ENCODE assay signal across 21 mouse cellular contexts in genomic region chr1:179419091-179419490, GRCm38 (mm10).
DNase-seq lines count a peak whose midpoint lies in the region; ATAC-seq and TF ChIP-seq lines count a peak whose summit lies in the region.
"Had no signal": no experiment of that assay in that cellular context is flagged by ENCODE, and none has a peak within 500 bp of the region (broad histone marks: within the 10 kb centered on the region; RNA-seq: fewer than 3 reads in every experiment).

No protein-coding gene starts in this region.

- no peaks in the 10 kb centered on the region for H3K27me3 ChIP-seq in embryonic facial prominence, embryonic 11.5 days (ENCODE audit: control insufficient read depth, insufficient read depth, low read length)
- no peaks in the 10 kb centered on the region for H3K27me3 ChIP-seq in embryonic facial prominence, embryonic 10.5 days (replicated peaks; ENCODE audit: low read depth, poor library complexity, severe bottlenecking)
- no peaks in the 10 kb centered on the region for H3K27me3 ChIP-seq in lung, embryonic 15.5 days
- no peaks in the 10 kb centered on the region for H3K27me3 ChIP-seq in neural tube, embryonic 13.5 days
- H3K27me3 ChIP-seq in neural tube, embryonic 15.5 days (replicated peaks), result no peaks in the 10 kb centered on the region
- no peaks in the 10 kb centered on the region for H3K27me3 ChIP-seq in embryonic facial prominence, embryonic 13.5 days
- no peaks in the 10 kb centered on the region for H3K27me3 ChIP-seq in midbrain, postnatal 0 days (ENCODE audit: insufficient read depth, low read length)
- H3K27me3 ChIP-seq: embryonic facial prominence, embryonic 12.5 days; heart, embryonic 12.5 days had no signal

- peak; percentile 27 for DNase-seq in embryonic facial prominence, embryonic 11.5 days (ENCODE audit: low spot score)
- no peak for DNase-seq in embryonic facial prominence, embryonic 10.5 days (ENCODE audit: low spot score)
- no peak for DNase-seq in lung, postnatal 14 days
- no peak for DNase-seq in midbrain, postnatal 0 days (ENCODE audit: low spot score)
- DNase-seq: adrenal gland, adult 8-10 months; adrenal gland, postnatal 36 days; B cell, adult 2 months; cerebellum, adult 2 months; cerebellum, postnatal 10 days; gastrocnemius, adult 2 months; gastrocnemius, postnatal 25 days had no signal

- WGBS in embryonic facial prominence, embryonic 11.5 days, result 71% methylated on average over 4 of the region's 4 CpGs
- 72% methylated on average over 4 of the region's 4 CpGs for WGBS in embryonic facial prominence, embryonic 10.5 days
- 60% methylated on average over 4 of the region's 4 CpGs for WGBS in lung, embryonic 15.5 days
- 67% methylated on average over 4 of the region's 4 CpGs for WGBS in neural tube, embryonic 13.5 days
- 72% methylated on average over 4 of the region's 4 CpGs for WGBS in neural tube, embryonic 15.5 days
- WGBS in embryonic facial prominence, embryonic 13.5 days, result 65% methylated on average over 4 of the region's 4 CpGs
- WGBS in midbrain, postnatal 0 days, result 82% methylated on average over 4 of the region's 4 CpGs

- no peaks in the 10 kb centered on the region for H3K4me1 ChIP-seq in embryonic facial prominence, embryonic 11.5 days (ENCODE audit: control insufficient read depth, insufficient read depth, low read length)
- peaks cover 10% of the 10 kb centered on the region for H3K4me1 ChIP-seq in embryonic facial prominence, embryonic 10.5 days
- H3K4me1 ChIP-seq in lung, embryonic 15.5 days, result peaks cover 10% of the 10 kb centered on the region; the same call in 1 of the 2 replicates
- no peaks in the 10 kb centered on the region for H3K4me1 ChIP-seq in neural tube, embryonic 13.5 days (replicated peaks)
- no peaks in the 10 kb centered on the region for H3K4me1 ChIP-seq in neural tube, embryonic 15.5 days
- peaks cover 14% of the 10 kb centered on the region; the same call in 1 of the 2 replicates for H3K4me1 ChIP-seq in embryonic facial prominence, embryonic 13.5 days
- no peaks in the 10 kb centered on the region for H3K4me1 ChIP-seq in midbrain, postnatal 0 days (ENCODE audit: insufficient read depth, low read length)
- H3K4me1 ChIP-seq: heart, embryonic 12.5 days; hindbrain, embryonic 10.5 days had no signal

- no peaks in the 10 kb centered on the region for H3K36me3 ChIP-seq in embryonic facial prominence, embryonic 11.5 days (replicated peaks; ENCODE audit: control insufficient read depth, insufficient read depth, low read depth, low read length)
- H3K36me3 ChIP-seq in embryonic facial prominence, embryonic 10.5 days (replicated peaks), result no peaks in the 10 kb centered on the region
- H3K36me3 ChIP-seq in lung, embryonic 15.5 days, result no peaks in the 10 kb centered on the region
- H3K36me3 ChIP-seq in neural tube, embryonic 13.5 days, result no peaks in the 10 kb centered on the region
- no peaks in the 10 kb centered on the region for H3K36me3 ChIP-seq in neural tube, embryonic 15.5 days
- H3K36me3 ChIP-seq in embryonic facial prominence, embryonic 13.5 days, result no peaks in the 10 kb centered on the region
- H3K36me3 ChIP-seq in midbrain, postnatal 0 days (ENCODE audit: insufficient read depth, low read length), result no peaks in the 10 kb centered on the region
- H3K36me3 ChIP-seq: embryonic facial prominence, embryonic 12.5 days; G1E; heart, embryonic 12.5 days; hindbrain, embryonic 10.5 days had no signal

- no peak overlapping the region for H3K4me3 ChIP-seq in embryonic facial prominence, embryonic 11.5 days (ENCODE audit: low read depth, low read length)
- no peak overlapping the region for H3K4me3 ChIP-seq in embryonic facial prominence, embryonic 10.5 days
- no peak overlapping the region for H3K4me3 ChIP-seq in lung, embryonic 15.5 days
- no peak overlapping the region for H3K4me3 ChIP-seq in neural tube, embryonic 13.5 days
- no peak overlapping the region for H3K4me3 ChIP-seq in neural tube, embryonic 15.5 days (replicated peaks)
- no peak overlapping the region for H3K4me3 ChIP-seq in embryonic facial prominence, embryonic 13.5 days
- H3K4me3 ChIP-seq in midbrain, postnatal 0 days (ENCODE audit: low read depth, low read length), result no peak overlapping the region
- H3K4me3 ChIP-seq: embryonic facial prominence, embryonic 12.5 days; gastrocnemius, adult 2 months; heart, embryonic 12.5 days; hindbrain, embryonic 10.5 days had no signal

- no peak overlapping the region for H3K27ac ChIP-seq in embryonic facial prominence, embryonic 11.5 days (replicated peaks; ENCODE audit: low read depth, low read length)
- no peak overlapping the region for H3K27ac ChIP-seq in embryonic facial prominence, embryonic 10.5 days (replicated peaks)
- H3K27ac ChIP-seq in lung, embryonic 15.5 days, result no peak overlapping the region
- no peak overlapping the region for H3K27ac ChIP-seq in neural tube, embryonic 13.5 days (replicated peaks)
- H3K27ac ChIP-seq in neural tube, embryonic 15.5 days (replicated peaks), result no peak overlapping the region
- peak overlapping the region; percentile 28; the same call in 1 of the 2 replicates for H3K27ac ChIP-seq in embryonic facial prominence, embryonic 13.5 days
- no peak overlapping the region for H3K27ac ChIP-seq in midbrain, postnatal 0 days (ENCODE audit: low read depth, low read length)
- H3K27ac ChIP-seq: embryonic facial prominence, embryonic 12.5 days; gastrocnemius, adult 2 months; hindbrain, embryonic 10.5 days had no signal

- no peak for TF ChIP-seq CTCF in midbrain, postnatal 0 days (IDR thresholded peaks at IDR 0.05)

- H3K9ac ChIP-seq in embryonic facial prominence, embryonic 11.5 days (replicated peaks; ENCODE audit: low read length), result no peak overlapping the region
- H3K9ac ChIP-seq in lung, embryonic 15.5 days, result no peak overlapping the region
- 0 out of 2 replicates have a peak overlapping the region, but pooled peaks have one; percentile 31 for H3K9ac ChIP-seq in neural tube, embryonic 13.5 days
- no peak overlapping the region for H3K9ac ChIP-seq in neural tube, embryonic 15.5 days (replicated peaks)
- H3K9ac ChIP-seq in embryonic facial prominence, embryonic 13.5 days, result no peak overlapping the region
- H3K9ac ChIP-seq in midbrain, postnatal 0 days (replicated peaks; ENCODE audit: low read length, poor library complexity, severe bottlenecking), result no peak overlapping the region
- H3K9ac ChIP-seq: embryonic facial prominence, embryonic 12.5 days; heart, embryonic 12.5 days had no signal

- no peak for ATAC-seq in embryonic facial prominence, embryonic 11.5 days (replicated peaks; ENCODE audit: insufficient number of reproducible peaks, low FRiP score, low TSS enrichment, low read depth)
- ATAC-seq in lung, embryonic 15.5 days (ENCODE audit: borderline replicate concordance, extremely low read depth, low FRiP score, low TSS enrichment), result no peak
- no peak for ATAC-seq in neural tube, embryonic 13.5 days (ENCODE audit: low read depth)
- ATAC-seq in neural tube, embryonic 15.5 days (ENCODE audit: low FRiP score), result no peak
- no peak for ATAC-seq in embryonic facial prominence, embryonic 13.5 days (ENCODE audit: insufficient number of reproducible peaks, insufficient read depth, low FRiP score, low TSS enrichment, low read depth)
- ATAC-seq in midbrain, postnatal 0 days (ENCODE audit: low FRiP score), result no peak
- ATAC-seq: CD4-positive, CD25-positive, alpha-beta regulatory T cell, adult 4 months; forebrain, embryonic 14.5 days had no signal

- H3K4me2 ChIP-seq in embryonic facial prominence, embryonic 11.5 days (ENCODE audit: low read depth, low read length), result no peak overlapping the region
- peak overlapping the region; percentile 23; the same call in 1 of the 2 replicates for H3K4me2 ChIP-seq in lung, embryonic 15.5 days
- H3K4me2 ChIP-seq in neural tube, embryonic 13.5 days, result no peak overlapping the region
- H3K4me2 ChIP-seq in neural tube, embryonic 15.5 days, result no peak overlapping the region
- H3K4me2 ChIP-seq in embryonic facial prominence, embryonic 13.5 days, result peak overlapping the region; percentile 21
- no peak overlapping the region for H3K4me2 ChIP-seq in midbrain, postnatal 0 days (ENCODE audit: low read depth, low read length, poor library complexity, severe bottlenecking)
- H3K4me2 ChIP-seq: embryonic facial prominence, embryonic 12.5 days; heart, embryonic 12.5 days had no signal

- no peaks in the 10 kb centered on the region for H3K9me3 ChIP-seq in embryonic facial prominence, embryonic 11.5 days (replicated peaks; ENCODE audit: control insufficient read depth, low read length)
- H3K9me3 ChIP-seq in embryonic facial prominence, embryonic 10.5 days, result peaks cover 2% of the 10 kb centered on the region; the same call in 1 of the 2 replicates
- no peaks in the 10 kb centered on the region for H3K9me3 ChIP-seq in lung, embryonic 15.5 days
- no peaks in the 10 kb centered on the region for H3K9me3 ChIP-seq in neural tube, embryonic 13.5 days
- no peaks in the 10 kb centered on the region for H3K9me3 ChIP-seq in neural tube, embryonic 15.5 days (replicated peaks)
- H3K9me3 ChIP-seq in embryonic facial prominence, embryonic 13.5 days, result 0 out of 2 replicates have a peak, but pooled peaks cover 3% of the 10 kb centered on the region
- H3K9me3 ChIP-seq in midbrain, postnatal 0 days (ENCODE audit: low read length), result no peaks in the 10 kb centered on the region
- H3K9me3 ChIP-seq: embryonic facial prominence, embryonic 12.5 days; G1E had no signal

Comparison
In these comparisons a context has a peak if more than half of its experiments do, and no peak if none do; other contexts are left out.
1. H3K4me2 ChIP-seq: peak in lung, embryonic 15.5 days (single experiment) and embryonic facial prominence, embryonic 13.5 days (single experiment); none in embryonic facial prominence, embryonic 11.5 days (single experiment), neural tube, embryonic 13.5 days (single experiment), neural tube, embryonic 15.5 days (single experiment) and midbrain, postnatal 0 days (single experiment).